Mouse (Mus musculus): ENCODE measurements around the gene Fam219a.

DNA sequence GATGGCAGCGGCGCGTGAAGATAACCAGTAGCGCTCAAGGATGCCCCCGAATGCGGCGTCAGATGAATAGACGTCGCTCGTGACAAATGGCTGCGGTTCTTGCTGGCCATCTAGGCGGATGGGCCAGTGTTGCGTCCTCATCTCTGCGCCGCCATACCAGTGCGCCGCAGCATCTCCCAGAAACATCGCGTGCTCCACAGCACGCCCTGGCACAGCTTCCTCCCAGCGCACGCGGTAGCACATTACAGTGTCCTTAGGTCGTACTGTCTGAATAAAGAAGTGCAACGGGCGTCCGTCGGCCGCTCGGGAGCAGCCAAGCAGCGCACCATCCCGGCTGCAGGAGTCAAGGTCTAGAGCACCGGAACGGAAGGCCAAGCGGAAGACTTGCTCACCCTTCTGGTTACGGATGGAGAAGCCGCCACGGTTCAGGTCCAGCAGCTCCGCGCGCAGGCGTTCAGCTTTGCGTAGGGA, 70.4 kb downstream of the Fam219a start:
- TF ChIP-seq CTCF (IDR thresholded peaks at IDR 0.05; ENCODE audit: low read depth) (no peak), EP300 (IDR thresholded peaks at IDR 0.05; ENCODE audit: low read depth) (no peak)

Data from liver, postnatal 0 days (tissue).